Mouse (Mus musculus) lung, postnatal 0 days (tissue): ENCODE results near the gene Cmtm2b. TPM values are rescaled to one million over a fixed set of nuclear protein-coding genes. Genes with fewer than 3 reads are reported as not detected.
"Not testable (repeated sequence)": the region's sequence is repeated elsewhere in the genome, so short reads cannot be mapped to it uniquely, and the experiment has no call there.

ENCODE experiments used
- ATAC-seq: fragments of 200-750 bp; cut with Nextera tagmentation; 2 replicates; pipeline ENCODE4 v1.8.0; 2017; ENCODE audit warnings: moderate library complexity
- DNase-seq: peaks from one replicate; pipeline ENCODE4 v3.0.0-alpha.2; 2016; ENCODE audit warnings: low spot score
- H3K27ac ChIP-seq: fragments of 300-500 bp; sonication (generic); 2 replicates; pipeline ENCODE4 v1.5.1; 2014; ENCODE audit warnings: antibody characterized with exemption, mild to moderate bottlenecking, low read length, mixed read lengths
- H3K27me3 ChIP-seq: fragments of 300-500 bp; sonication (generic); replicated peaks from 2 replicates; pipeline ENCODE4 v1.6.1; 2014; ENCODE audit warnings: low read length, mixed read lengths; ENCODE audit not compliant: insufficient read depth
- H3K36me3 ChIP-seq: fragments of 300-500 bp; sonication (generic); 2 replicates; pipeline ENCODE4 v1.6.1; 2014; ENCODE audit warnings: low read length, mixed read lengths; ENCODE audit not compliant: insufficient read depth
- H3K4me1 ChIP-seq: fragments of 300-500 bp; sonication (generic); 2 replicates; pipeline ENCODE4 v1.6.1; 2014; ENCODE audit warnings: antibody characterized with exemption, low read depth, low read length, mixed read lengths; ENCODE audit not compliant: insufficient read depth
- H3K4me2 ChIP-seq: fragments of 300-500 bp; sonication (generic); replicated peaks from 2 replicates; pipeline ENCODE4 v1.6.1; 2014; ENCODE audit warnings: low read depth, mild to moderate bottlenecking, low read length, moderate library complexity, mixed read lengths
- H3K4me3 ChIP-seq: fragments of 300-500 bp; sonication (generic); 2 replicates; pipeline ENCODE4 v1.5.1; 2014; ENCODE audit warnings: low read depth, low read length
- H3K9ac ChIP-seq: fragments of 300-500 bp; sonication (generic); replicated peaks from 2 replicates; pipeline ENCODE4 v1.6.1; 2014; ENCODE audit warnings: low read depth, mild to moderate bottlenecking
- H3K9me3 ChIP-seq: fragments of 300-500 bp; sonication (generic); 2 replicates; pipeline ENCODE4 v1.6.1; 2016; ENCODE audit warnings: low read length, mixed read lengths
- CTCF ChIP-seq: IDR thresholded peaks from 2 replicates; pipeline ENCODE4 v1.5.1; 2016; ENCODE audit warnings: antibody characterized with exemption, mild to moderate bottlenecking
- EP300 ChIP-seq: IDR thresholded peaks from 2 replicates; pipeline ENCODE4 v1.6.1; 2016; ENCODE audit warnings: antibody characterized with exemption, mild to moderate bottlenecking, control low read depth
- WGBS: fragments of 180-500 bp; shearing (Covaris S2); extraction: QIAGEN DNeasy Blood & Tissue Kit; methylation state at CpG from one replicate; pipeline ENCODE4 v1.1.7; 2014; 5-methylcytosine and 5-hydroxymethylcytosine counted together
- polyA plus RNA-seq: library from polyadenylated mRNA; unstranded; fragments of >200 nt; fragmentation: Nextera tagmentation; extraction: Ambion mirVana; gene quantifications from 2 replicates; pipeline ENCODE4 v1.2.1, GENCODE M21; 2015

Gene Cmtm2b
- not detected in 2 replicates for polyA plus RNA-seq

DNA sequence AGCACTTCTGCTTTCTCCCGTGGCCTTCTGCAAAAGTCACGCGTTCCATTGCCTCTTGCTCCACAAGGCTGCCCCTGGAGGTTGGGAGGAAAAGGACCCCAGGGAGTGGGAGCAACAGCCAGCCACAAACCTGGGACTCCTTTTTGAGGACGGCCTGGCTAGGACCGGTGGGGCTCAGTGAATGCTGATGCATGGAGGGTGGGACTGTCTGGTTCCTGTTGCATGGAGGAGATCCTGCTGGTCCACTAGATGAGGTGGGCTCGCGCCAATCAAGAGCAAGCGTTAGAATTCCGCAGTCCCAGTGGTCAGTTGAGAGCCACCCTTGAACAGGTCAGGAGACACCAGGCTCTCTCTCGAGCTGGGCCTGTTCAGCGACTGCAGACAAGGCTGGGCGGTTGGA, at the start of gene Cmtm2b:
Cmtm2b (plus strand) TSS at position 301 of the 400 bp plus-strand sequence.
- ATAC-seq, DNase-seq, H3K9me3 ChIP-seq, H3K27me3 ChIP-seq, H3K9ac ChIP-seq, H3K4me3 ChIP-seq, H3K4me2 ChIP-seq, H3K27ac ChIP-seq, H3K4me1 ChIP-seq, H3K36me3 ChIP-seq: not testable (repeated sequence)
- WGBS: 87% methylated on average over 12 of the region's 12 CpGs

DNA sequence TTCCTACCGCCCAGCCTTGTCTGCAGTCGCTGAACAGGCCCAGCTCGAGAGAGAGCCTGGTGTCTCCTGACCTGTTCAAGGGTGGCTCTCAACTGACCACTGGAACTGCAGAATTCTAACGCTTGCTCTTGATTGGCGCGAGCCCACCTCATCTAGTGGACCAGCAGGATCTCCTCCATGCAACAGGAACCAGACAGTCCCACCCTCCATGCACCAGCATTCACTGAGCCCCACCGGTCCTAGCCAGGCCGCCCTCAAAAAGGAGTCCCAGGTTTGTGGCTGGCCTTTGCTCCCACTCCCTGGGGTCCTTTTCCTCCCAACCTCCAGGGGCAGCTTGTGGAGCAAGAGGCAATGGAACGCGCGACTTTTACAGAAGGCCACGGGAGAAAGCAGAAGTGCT, 28.9 kb upstream of the Cmtm2b start, which contains the start of gene Cmtm2a:
Cmtm2a (minus strand) TSS at position 101 of the 400 bp plus-strand sequence.
- 80% methylated on average over 12 of the region's 12 CpGs for WGBS
- not testable (repeated sequence) for H3K4me3 ChIP-seq, H3K4me1 ChIP-seq, H3K27ac ChIP-seq, H3K4me2 ChIP-seq, H3K9me3 ChIP-seq, H3K9ac ChIP-seq, H3K27me3 ChIP-seq, DNase-seq, H3K36me3 ChIP-seq, ATAC-seq

DNA sequence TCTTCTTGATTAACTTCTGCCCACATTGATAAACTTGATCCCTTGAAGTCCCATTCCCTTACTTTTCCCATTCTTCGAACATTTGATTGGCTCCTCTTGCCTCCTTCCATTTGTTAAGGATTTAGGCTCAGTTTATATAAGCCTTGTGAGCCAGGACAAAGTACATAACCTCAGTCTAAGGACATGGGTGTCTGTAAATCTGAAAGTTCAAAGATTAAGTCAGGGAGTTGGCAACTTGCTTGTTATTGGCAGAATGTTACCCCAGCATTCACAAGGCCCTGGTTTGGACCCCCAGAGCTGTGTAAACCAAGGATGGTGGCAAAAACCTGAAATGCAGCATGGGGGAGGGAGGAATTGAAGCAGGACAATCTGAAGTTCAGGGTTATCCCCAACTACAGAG, 27.6 kb upstream of the Cmtm2b start:
- no peak for ATAC-seq
- Histone ChIP-seq H3K27me3 (no peaks in the 10 kb centered on the region), H3K9me3 (no peaks in the 10 kb centered on the region), H3K4me3 (no peak overlapping the region), H3K4me2 (no peak overlapping the region), H3K9ac (no peak overlapping the region), H3K4me1 (no peaks in the 10 kb centered on the region), H3K27ac (no peak overlapping the region), H3K36me3 (no peaks in the 10 kb centered on the region)
- WGBS: 89% methylated on average over 1 of the region's 1 CpGs
- no peak for DNase-seq
- TF ChIP-seq CTCF (no peak), EP300 (no peak)

DNA sequence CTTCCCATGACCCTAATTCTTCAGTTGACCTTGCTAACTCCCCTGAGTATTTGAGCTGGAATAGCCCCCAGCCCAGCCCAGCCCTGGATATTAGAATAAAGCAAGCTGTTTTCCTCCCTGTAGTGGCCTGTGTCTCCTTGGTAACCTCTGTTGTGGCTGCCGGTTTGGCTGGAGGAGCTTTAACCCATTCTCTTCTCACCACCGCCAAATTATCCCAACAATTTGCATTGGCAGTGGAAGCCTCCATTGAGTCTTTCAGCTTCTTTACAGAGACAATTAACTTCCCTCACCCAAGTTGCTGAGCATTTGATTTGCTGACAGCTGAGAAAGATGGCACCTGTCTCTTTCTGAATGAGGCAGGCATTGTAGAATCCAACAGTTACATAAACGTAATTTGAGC, 20.5 kb upstream of the Cmtm2b start:
- H3K4me2 ChIP-seq, H3K36me3 ChIP-seq, H3K27ac ChIP-seq, H3K9me3 ChIP-seq, H3K27me3 ChIP-seq, H3K4me1 ChIP-seq, DNase-seq, ATAC-seq, H3K9ac ChIP-seq, H3K4me3 ChIP-seq: not testable (repeated sequence)
- WGBS: 21% methylated on average over 3 of the region's 3 CpGs

DNA sequence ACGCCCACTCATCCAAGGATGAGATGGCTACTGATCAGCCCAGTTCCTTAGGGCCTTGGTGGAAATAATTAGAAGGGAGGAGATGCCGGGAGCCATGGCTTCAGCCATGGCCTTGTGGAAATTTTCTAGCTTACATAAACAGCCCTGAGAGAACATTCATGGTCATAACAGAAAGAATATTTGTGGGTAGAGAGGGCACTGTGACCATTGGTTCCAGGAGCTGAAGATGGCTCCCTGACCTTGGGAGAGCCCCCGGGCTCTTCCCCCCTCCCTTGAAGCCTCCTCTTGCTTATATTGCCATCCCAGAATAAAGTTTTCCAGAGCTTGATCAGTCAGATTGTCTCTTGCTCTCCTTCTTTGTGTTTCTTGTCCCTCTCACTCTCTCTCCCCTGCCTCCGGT, 19.5 kb upstream of the Cmtm2b start:
- H3K27me3 ChIP-seq, DNase-seq, H3K27ac ChIP-seq, H3K9ac ChIP-seq, ATAC-seq, H3K4me2 ChIP-seq, H3K9me3 ChIP-seq, H3K4me3 ChIP-seq, H3K36me3 ChIP-seq, H3K4me1 ChIP-seq: not testable (repeated sequence)
- 83% methylated on average over 4 of the region's 4 CpGs for WGBS

DNA sequence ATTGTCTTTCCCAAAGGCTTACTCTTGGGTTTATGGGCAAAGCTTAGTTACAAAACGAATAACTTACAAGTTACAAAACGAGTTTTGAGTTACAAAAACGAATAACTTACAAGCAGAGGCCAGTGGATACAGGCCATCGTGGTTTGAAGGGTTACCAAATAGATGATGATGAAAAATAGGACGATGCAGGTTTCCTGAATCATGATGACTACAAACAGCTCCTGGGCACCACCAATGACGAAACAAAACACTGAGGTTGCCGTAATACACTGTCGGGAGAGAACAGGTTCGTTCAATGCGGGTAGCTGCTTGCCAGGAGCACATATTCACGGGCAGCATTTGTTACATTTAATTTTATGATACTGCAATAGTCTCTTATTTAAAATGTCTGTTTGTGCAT, 17.1 kb upstream of the Cmtm2b start:
- no peak overlapping the region for H3K4me3 ChIP-seq
- H3K36me3 ChIP-seq: no peaks in the 10 kb centered on the region
- no peak for TF ChIP-seq CTCF
- WGBS: 84% methylated on average over 11 of the region's 11 CpGs
- no peak for DNase-seq
- ATAC-seq: no peak
- H3K4me2 ChIP-seq: no peak overlapping the region
- no peaks in the 10 kb centered on the region for H3K4me1 ChIP-seq
- H3K9me3 ChIP-seq: no peaks in the 10 kb centered on the region
- no peak overlapping the region for H3K9ac ChIP-seq
- no peak overlapping the region for H3K27ac ChIP-seq
- H3K27me3 ChIP-seq: no peaks in the 10 kb centered on the region

DNA sequence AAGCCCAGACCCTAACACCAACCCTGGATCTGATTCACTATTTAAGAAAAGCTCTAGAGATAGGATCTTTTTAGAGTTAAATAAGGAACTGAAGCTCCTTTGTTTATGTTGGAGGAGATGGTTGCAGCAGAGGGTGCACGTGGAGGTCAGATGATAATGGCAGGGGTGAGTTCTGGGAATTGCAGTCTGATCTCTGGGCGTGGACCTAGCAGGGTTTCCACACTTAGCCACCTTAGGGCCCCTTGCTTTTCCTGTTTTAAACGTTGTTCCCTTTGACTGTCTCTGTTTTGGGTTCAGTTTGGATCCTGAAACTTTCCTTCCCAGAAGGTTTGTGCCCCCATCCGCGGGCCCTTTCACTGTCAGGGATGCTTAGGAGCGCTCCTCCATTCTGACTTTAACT, 13.7 kb upstream of the Cmtm2b start:
- not testable (repeated sequence) for H3K27ac ChIP-seq, H3K4me2 ChIP-seq, H3K4me3 ChIP-seq, H3K36me3 ChIP-seq, H3K9ac ChIP-seq, H3K27me3 ChIP-seq, H3K9me3 ChIP-seq, ATAC-seq, H3K4me1 ChIP-seq, DNase-seq
- 41% methylated on average over 6 of the region's 6 CpGs for WGBS

DNA sequence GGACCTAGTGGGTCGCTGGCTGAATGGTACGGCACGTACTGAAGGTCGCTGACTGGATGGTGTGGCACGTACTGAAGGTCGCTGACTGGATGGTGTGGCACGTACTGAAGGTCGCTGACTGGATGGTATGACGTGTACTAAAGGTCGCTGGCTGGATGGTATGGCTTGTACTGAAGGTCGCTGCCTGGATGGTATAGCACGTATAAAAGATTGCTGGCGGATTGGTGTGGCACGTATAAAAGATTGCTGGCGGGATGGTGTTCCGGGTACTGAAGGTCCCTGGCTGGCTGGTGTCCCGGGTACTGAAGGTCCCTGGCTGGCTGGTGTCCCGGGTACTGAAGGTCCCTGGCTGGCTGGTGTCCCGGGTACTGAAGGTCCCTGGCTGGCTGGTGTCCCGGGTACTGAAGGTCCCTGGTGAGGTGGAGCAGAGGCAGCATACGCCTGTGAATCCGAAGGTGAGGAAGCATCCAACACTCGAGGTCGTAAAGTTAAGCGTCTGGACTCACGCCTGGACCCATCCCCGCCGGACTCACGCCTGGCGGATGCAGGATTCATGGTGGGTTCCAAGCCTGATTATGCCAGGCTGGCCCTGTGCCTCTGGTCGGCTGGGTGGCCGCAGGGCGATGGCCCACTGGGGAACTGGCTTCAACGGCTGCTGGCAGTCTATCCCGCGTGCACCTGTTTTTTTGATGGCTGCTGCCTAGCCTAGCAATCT, 12.4 kb upstream of the Cmtm2b start, which contains the start of the genes Gm45711 and Cmtm1:
Gm45711 (minus strand) TSS at position 641 of the 715 bp plus-strand sequence.
Cmtm1 (minus strand) TSS at position 705 of the 715 bp plus-strand sequence.
- 84% methylated on average over 32 of the region's 36 CpGs for WGBS
- H3K9me3 ChIP-seq, H3K27me3 ChIP-seq, H3K4me3 ChIP-seq, ATAC-seq, H3K9ac ChIP-seq, DNase-seq, H3K4me1 ChIP-seq, H3K27ac ChIP-seq, H3K4me2 ChIP-seq, H3K36me3 ChIP-seq: not testable (repeated sequence)

DNA sequence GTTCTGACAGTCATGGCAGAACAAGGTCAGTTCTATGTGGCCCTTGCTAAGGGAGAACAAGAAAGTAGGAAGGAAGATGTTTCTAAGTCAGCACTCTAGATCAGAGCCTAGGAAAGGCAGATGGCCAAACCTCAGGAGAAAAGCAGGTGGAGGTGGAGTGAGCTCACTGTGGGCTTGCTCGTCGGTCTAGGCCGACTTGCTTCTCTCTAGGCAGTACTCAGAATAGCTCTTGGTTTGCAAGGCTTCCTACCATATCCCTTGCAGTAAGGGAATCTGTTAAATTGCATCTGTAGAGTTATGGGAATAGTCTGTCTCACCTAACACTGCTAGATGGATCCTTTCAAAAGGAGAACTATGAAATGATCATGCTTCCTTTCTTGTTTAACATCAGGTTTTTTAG, 10.0 kb upstream of the Cmtm2b start:
- H3K27ac ChIP-seq, DNase-seq, H3K9ac ChIP-seq, H3K36me3 ChIP-seq, H3K4me1 ChIP-seq, H3K27me3 ChIP-seq, H3K4me3 ChIP-seq, H3K4me2 ChIP-seq, H3K9me3 ChIP-seq, ATAC-seq: not testable (repeated sequence)
- WGBS: 84% methylated on average over 3 of the region's 3 CpGs
